Mouse (Mus musculus) brain, embryonic 18.5 days (tissue): ENCODE data around the gene Ghrl.
A peak's percentile ranks its signal among the peaks of the same experiment; 100 is the strongest.
"Not testable (repeated sequence)": the region's sequence is repeated elsewhere in the genome, so short reads cannot be mapped to it uniquely, and the experiment has no call there.

Experiments used
- DNase-seq: peaks from one replicate; pipeline ENCODE4 v3.0.0-alpha.2; 2012; ENCODE audit warnings: low read depth, low spot score

The Ghrl gene

GRCm38 (mm10) chr6:113696582-113697221 is 23.0 kb downstream of the Ghrl start, which contains the start of gene Tatdn2:
Tatdn2 (plus strand) TSS chr6:113697050.
- DNase-seq, result peak; percentile 95

DNA sequence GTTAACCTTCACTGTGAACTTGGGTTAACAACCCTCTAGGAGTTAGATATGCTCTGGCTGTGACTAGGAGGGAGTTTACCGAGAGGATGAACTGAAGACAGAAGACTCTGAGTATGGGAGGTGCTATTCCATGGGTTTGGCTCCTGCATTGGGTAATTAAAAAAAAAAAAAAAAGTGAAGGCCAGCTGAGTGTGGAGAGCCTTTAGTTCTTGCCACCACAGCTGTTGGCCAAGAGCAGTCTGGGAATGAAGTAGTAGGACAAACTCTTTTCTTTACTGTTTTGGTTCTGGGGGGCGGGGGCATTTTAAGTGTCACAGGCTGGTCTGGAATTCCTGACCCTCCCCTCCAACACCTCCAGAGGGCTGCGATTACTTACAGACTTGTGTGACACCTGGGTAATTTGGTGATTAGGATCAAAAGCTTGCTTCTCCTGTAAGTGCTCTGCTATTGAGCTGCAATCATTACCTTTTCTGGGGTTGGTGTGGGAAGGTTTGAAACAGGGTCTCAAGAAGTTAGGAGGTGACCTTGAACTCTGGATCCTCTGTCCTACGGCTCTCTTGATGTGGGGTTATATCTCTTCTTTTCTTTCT is 23.8 kb downstream of the Ghrl start:
- no peak for DNase-seq

DNA sequence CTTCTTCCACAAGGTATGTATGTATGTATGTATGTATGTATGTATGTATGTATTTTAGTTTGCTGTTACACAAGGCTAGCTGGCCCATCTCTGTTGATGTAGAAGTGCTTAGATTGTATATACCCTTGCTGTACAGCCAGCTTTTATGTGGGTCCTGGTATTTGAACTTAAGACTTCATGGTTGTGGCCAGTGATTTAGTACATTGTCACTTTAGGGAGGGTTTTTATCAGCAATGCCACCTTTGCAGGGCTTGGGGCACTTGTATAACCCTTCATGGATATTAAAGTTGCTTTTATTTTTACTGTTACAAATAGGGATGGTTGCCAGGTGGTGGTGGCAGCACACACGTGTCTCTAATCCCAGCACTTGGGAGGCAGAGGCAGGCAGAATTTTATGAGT is 24.5 kb downstream of the Ghrl start:
- DNase-seq, result no peak

- DNase-seq, result no peak
Observed at GRCm38 (mm10) chr6:113693377-113693776, 26.3 kb downstream of the Ghrl start.

DNA sequence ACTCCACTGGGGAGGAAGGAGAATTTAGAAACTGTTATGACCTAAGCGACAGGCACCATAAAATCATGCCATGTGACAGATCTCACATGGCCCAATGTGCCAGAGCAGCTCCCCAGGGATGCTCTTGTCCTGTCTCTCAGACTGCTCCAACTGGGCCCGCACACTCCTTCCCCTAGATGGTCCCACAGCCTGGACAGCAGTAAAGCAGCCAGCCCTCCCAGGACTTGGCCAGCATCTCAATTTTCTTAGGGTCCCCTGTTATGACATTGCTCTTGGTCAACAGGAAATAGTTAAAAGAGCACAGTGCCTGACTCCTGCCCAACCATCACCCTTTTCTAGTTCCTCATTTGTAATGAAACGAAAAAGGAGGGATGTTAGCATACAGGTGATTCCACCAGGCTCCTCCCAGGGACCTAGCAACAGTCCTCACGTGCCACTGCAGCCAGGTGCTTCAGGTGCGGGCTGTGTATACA is 27.0 kb downstream of the Ghrl start:
- DNase-seq, result no peak

DNA sequence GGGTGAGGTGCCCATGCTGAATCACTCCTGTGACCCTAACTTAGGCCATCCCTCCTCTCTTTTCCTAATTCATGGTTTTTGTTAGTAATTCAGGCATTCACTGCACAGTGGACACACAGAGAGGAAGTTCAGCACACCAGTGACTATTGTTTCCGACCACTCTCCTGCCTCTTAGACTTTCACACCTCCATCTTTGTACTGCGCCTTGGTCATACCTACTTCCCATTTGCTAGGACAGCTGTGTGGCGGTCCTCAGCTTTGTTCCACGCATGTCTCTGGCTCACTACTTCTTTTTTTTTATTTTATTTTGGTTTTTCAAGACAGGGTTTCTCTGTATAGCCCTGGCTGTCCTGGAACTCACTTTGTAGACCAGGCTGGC is 28.6 kb downstream of the Ghrl start:
- no peak for DNase-seq

DNA sequence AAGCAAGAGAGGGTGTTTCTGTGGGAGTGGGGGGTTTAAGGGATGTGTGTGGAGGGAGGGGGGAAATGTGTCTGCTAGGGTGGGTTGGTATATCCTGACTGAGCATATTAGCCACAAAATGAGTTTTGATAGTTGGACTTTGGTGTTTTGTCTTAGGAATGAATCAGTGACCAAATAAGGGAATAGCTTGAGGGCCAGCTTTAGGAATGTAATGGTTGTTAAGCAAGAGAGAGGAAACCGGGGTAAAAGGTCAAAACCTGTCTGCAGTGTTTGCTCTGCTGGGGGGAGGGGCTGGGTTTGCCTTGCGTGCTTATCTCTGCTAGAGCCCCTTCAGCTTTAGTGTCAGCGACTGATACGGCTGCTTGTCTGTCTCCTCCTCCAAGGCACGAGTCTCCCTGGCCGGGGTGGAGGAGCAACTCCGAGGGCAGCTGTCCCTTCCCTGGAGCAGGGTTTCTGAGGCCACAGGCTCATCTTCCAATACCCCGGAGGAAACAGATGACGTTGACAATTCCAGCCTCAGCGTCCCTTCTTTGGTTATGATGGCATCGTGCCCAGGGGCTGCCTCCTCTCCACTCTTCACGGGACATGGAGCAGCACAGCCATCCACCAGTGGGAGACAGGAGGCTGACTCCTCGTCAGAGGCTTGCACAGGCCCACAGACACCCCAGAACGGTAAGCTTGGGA is 29.1 kb downstream of the Ghrl start:
- DNase-seq, result no peak

- no peak for DNase-seq
Observed at GRCm38 (mm10) chr6:113690008-113690399, 29.7 kb downstream of the Ghrl start.

DNA sequence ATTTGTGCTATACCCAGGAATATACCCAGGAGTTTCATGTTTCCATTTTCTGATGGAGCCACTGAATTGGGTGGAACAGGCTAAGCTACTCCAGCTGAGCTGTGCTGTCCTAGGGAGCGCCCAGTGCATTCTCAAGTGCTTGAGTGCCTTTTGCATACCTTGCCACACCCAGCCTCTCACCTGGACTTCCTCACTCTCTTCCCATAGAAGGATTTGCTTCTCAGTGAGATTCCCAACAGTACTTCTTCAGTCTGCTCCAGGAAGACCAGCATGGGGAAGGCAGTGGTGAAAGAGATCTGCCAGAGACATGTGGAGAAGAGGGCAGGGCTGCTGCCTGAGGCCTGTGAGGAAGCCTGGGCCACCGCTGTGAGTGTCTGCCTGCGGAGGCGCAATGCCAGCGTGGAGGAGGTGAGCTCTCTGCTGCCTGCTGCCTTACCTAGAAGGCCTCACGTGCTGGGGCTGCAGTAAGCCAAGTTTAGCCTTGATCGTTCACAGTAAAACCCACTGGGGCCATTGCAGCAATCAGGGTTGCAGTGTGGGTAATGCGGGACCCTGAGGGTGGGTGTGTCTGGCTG is 33.0 kb downstream of the Ghrl start:
- no peak for DNase-seq

DNA sequence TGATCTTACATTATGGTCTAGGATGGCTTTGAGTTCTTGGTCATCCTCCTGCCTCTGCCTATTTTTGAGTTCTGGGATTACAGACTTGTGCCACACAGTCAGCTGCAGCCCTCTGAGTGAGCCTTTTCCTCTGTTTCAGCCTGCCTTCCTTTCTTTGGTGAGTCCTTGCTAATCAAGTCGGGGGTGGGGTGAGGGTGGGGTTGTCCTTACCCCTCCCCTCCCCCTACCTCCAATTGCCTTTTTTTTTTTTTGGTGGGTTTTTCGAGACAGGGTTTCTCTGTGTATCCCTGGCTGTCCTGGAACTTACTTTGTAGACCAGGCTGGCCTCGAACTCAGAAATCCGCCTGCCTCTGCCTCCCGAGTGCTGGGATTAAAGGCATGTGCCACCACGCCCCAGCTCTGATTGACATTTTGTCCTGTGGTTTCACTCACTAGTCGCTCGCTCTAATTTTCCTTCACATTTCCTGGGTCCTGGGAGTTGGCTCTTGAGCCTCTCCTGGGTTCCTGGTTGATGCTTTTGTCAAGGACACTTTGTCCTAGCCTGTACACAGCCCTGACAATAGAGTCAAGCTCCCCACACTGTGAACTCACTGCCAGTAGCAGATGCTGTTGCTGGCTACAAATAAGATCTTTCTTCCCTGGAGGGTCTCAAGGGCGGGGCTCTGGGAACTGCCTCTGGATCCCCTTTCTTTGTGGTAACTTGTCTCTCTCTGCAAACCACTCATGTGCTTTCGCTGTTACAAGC is 36.4 kb downstream of the Ghrl start:
- DNase-seq, result no peak

- no peak for DNase-seq
Observed at GRCm38 (mm10) chr6:113681271-113681670, 38.4 kb downstream of the Ghrl start.

DNA sequence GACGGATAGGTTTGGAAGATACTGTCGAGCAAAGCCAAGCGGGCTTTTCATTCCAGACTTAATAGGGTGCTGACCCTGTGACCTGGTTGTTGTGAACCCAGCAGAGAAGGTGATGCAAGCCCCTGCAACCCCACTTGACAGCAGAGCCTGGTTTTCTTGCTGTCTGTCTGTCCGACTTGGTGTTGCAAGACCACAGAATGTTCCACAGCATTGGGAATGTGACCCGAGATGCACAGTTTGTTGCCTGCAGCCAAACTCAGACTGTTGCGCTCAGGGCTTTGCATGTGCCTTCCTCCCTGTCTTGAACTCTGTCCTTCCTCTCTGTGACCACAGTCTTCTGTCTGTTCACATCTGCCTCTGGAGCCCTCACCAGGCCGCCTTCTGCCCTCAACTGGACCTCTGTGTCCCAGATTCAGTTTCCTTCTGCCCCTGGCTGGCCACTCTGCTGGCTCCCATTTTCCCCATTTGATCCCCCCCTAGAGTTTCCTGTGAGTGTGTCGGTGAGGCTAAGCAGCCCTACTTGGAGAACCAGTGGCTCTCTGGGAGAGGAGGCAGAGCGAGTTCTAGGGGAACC is 39.6 kb downstream of the Ghrl start:
- DNase-seq, result no peak

DNA sequence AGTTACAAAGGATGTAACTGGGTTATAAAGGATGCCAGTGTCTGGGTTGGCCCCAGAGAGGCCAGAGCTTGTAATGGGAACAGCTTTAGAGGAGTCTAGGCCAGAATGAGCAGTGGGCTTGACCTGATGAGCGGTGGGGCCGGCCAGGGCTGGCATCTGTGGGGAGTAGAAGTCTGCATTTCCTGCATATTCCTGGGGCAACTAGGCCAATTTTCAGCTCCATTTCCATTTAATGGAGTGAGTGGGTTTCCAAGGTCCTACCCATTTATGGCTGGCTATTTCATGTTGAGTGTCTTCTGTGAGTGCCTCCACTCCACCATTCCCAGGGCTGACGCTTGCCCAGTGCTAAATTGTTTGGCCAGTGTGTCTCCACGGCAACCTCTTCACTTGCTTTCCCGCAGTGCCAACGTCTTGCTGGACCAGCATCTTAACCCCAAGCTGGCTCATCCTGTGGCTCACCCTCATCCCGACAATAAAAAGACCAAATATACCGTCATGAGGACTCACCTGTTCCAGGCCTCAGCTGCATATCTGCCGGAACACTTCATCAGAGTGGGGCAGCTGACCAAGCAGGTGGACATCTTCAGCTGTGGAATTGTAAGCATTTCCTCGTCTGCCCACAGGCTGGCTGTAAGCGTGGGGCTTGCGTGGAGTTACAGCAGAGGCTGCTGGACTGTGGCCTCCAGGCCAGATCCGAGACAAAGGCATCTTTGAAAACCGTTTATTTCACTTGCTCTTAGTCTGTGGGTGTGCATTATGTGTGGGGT is 41.3 kb downstream of the Ghrl start:
- DNase-seq, result no peak

GRCm38 (mm10) chr6:113677070-113677734 is 42.5 kb downstream of the Ghrl start:
- no peak for DNase-seq

DNA sequence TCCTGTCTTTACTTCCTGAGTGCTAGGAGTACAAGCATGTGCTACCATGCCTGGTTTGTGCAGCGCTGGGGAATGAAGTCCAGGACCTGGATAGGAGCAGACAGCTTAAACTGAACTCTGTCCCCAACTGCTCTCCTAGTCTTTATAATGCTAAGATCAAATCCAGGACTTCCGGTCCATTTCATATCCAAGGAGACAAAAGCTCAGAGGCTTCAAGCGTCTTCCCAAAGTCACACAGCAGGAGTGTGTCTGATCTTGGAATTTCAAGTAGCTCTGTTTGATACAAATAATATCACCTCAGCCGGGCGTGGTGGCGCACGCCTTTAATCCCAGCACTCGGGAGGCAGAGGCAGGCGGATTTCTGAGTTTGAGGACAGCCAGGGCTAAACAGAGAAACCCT is 43.7 kb downstream of the Ghrl start:
- DNase-seq, result no peak

DNA sequence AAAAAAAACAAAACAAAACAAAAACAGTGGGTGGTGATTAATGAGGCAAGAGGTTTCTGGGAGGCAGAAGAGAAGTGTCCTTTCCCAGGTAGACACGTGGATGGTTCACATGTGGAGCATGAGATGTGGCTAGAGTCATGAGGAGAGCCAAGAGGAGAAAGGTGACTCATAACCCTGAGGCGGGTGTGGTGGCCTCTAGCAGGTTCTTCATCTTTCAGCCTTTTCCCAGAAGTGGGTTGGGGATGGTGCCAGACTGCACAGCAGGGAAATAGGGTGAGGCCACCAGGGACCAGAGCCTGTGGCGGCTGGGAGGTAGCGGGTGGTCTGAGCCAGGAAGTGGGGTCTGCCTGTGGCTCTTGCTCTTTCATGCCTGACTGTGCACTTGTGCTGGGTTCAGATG is 44.4 kb downstream of the Ghrl start:
- DNase-seq, result no peak

- no peak for DNase-seq
Observed at GRCm38 (mm10) chr6:113672989-113673388, 46.7 kb downstream of the Ghrl start.

GRCm38 (mm10) chr6:113672029-113672428 is 47.7 kb downstream of the Ghrl start:
- DNase-seq, result not testable (repeated sequence)

DNA sequence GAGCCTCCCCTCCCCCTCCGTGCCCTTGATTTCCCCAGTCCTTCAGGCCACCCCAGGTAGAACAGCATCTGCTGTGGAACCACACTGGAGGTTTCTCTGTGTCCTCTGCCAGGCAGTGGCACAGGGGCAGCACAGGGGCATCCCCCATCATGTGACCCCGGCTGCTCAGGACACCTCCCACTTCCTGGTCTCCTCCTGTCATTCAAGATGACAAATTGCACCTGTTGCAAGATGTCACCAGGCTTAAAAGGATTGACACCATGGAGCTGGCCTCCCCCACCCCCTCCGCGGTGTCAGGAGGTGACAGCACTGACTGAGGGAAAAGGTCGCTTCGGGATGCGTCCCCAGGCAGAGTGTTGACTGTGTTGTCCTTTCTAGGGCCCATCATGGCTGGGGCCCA is 49.9 kb downstream of the Ghrl start:
- no peak for DNase-seq
